Mouse (Mus musculus): ENCODE data around the gene Lcor. TPM values are rescaled to one million over a fixed set of nuclear protein-coding genes. Genes with fewer than 3 reads are reported as not detected.

Gene Lcor
- polyA plus RNA-seq, 1 experiment from 2014 or later, result 2.2 TPM

- Histone ChIP-seq H3K27ac (no peak overlapping the region), H3K79me2 (ENCODE audit: inconsistent target) (no peaks in the 10 kb centered on the region), H3K36me3 (ENCODE audit: inconsistent target) (no peaks in the 10 kb centered on the region), H3K4me3 (ENCODE audit: inconsistent target) (no peak overlapping the region)
- WGBS (ENCODE audit: missing documents), result 92% methylated on average over 10 of the region's 10 CpGs
Observed at GRCm38 (mm10) chr19:41606208-41606987, 124.0 kb downstream of the Lcor start.

GRCm38 (mm10) chr19:41611683-41612082 is 129.2 kb downstream of the Lcor start:
- Histone ChIP-seq H3K4me3 (ENCODE audit: inconsistent target) (no peak overlapping the region), H3K79me2 (ENCODE audit: inconsistent target) (no peaks in the 10 kb centered on the region), H3K36me3 (ENCODE audit: inconsistent target) (0 out of 2 replicates have a peak, but pooled peaks cover 6% of the 10 kb centered on the region), H3K27ac (no peak overlapping the region)
- WGBS (ENCODE audit: missing documents), result 81% methylated on average over 6 of the region's 6 CpGs

Other genes with a start within 250 kb of the Lcor start
- 156 to 244 TPM (median 211 TPM) in 3 replicates for gene Tm9sf3, start 218.6 kb upstream of the Lcor start, polyA plus RNA-seq (2018)
- gene Pik3ap1, start 97.5 kb upstream of the Lcor start, polyA plus RNA-seq (2018), result 244 to 547 TPM (median 285 TPM) in 3 replicates
- gene Gm340, start 99.7 kb downstream of the Lcor start, polyA plus RNA-seq (2018), result 3.5 to 6.2 TPM (median 4.9 TPM) in 3 replicates